In the genomic region with DNA sequence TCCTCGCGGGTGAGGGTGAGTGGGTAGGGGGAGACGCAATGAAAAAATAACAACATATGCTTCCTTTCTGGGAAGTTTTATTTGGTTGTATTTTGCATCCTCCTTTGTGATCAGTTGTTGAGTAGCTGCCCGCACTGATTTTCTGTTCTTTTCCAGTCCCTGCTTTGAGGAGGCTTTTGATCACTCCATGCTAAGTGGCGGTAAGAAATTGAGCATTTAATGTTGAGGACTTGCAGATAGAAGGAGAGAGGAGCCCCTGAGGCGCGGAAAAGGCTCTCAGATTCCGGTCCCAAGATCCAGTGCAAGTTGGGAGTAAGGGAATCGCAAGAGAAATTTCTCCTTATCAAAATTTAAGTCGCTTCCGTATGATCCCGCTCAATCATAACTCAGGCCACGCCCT, we compare ENCODE assay signal across 12 mouse cellular contexts. TPM values are rescaled to one million over a fixed set of nuclear protein-coding genes. Genes with fewer than 3 reads are reported as not detected.
DNase-seq lines count a peak whose midpoint lies in the region; ATAC-seq and TF ChIP-seq lines count a peak whose summit lies in the region.
"Had no signal": no experiment of that assay in that cellular context is flagged by ENCODE, and none has a peak within 500 bp of the region (broad histone marks: within the 10 kb centered on the region; RNA-seq: fewer than 3 reads in every experiment).

No protein-coding gene starts in this region.

- H3K9ac ChIP-seq in forebrain, postnatal 0 days, result no peak overlapping the region
- H3K9ac ChIP-seq in forebrain, embryonic 14.5 days (ENCODE audit: low read length), result no peak overlapping the region
- H3K9ac ChIP-seq in intestine, embryonic 14.5 days (ENCODE audit: low read length), result no peak overlapping the region
- H3K9ac ChIP-seq in intestine, embryonic 16.5 days (ENCODE audit: low read depth, low read length), result no peak overlapping the region
- no peak overlapping the region for H3K9ac ChIP-seq in embryonic facial prominence, embryonic 12.5 days
- peak overlapping the region; percentile 18; the same call in 1 of the 2 replicates for H3K9ac ChIP-seq in limb, embryonic 14.5 days (ENCODE audit: low read depth, low read length, severe bottlenecking)
- H3K9ac ChIP-seq: hindbrain, embryonic 12.5 days; lung, embryonic 15.5 days had no signal

- H3K4me3 ChIP-seq in forebrain, postnatal 0 days (ENCODE audit: low read depth, low read length), result no peak overlapping the region
- no peak overlapping the region for H3K4me3 ChIP-seq in forebrain, embryonic 14.5 days (ENCODE audit: low read depth, low read length)
- H3K4me3 ChIP-seq in intestine, embryonic 14.5 days (ENCODE audit: low read depth, low read length), result no peak overlapping the region
- no peak overlapping the region for H3K4me3 ChIP-seq in intestine, embryonic 16.5 days (ENCODE audit: low read length)
- 0 out of 2 replicates have a peak overlapping the region, but pooled peaks have one; percentile 3 for H3K4me3 ChIP-seq in embryonic facial prominence, embryonic 12.5 days
- H3K4me3 ChIP-seq in limb, embryonic 14.5 days (replicated peaks; ENCODE audit: low read length), result 0 out of 2 replicates have a peak overlapping the region, but pooled peaks have one; percentile 34
- H3K4me3 ChIP-seq: hindbrain, embryonic 12.5 days; layer of hippocampus, adult 2 months; lung, embryonic 15.5 days had no signal

- H3K9me3 ChIP-seq in forebrain, postnatal 0 days (ENCODE audit: low read length), result no peaks in the 10 kb centered on the region
- H3K9me3 ChIP-seq in forebrain, embryonic 14.5 days (replicated peaks; ENCODE audit: control insufficient read depth, low read length), result no peaks in the 10 kb centered on the region
- H3K9me3 ChIP-seq in intestine, embryonic 14.5 days (ENCODE audit: control insufficient read depth, low read length), result no peaks in the 10 kb centered on the region
- H3K9me3 ChIP-seq in intestine, embryonic 16.5 days (ENCODE audit: control insufficient read depth, low read length), result no peaks in the 10 kb centered on the region
- no peaks in the 10 kb centered on the region for H3K9me3 ChIP-seq in embryonic facial prominence, embryonic 12.5 days
- no peaks in the 10 kb centered on the region for H3K9me3 ChIP-seq in limb, embryonic 14.5 days (ENCODE audit: control insufficient read depth, low read length)
- H3K9me3 ChIP-seq: hindbrain, embryonic 12.5 days; lung, embryonic 15.5 days had no signal

- ATAC-seq in forebrain, postnatal 0 days, result no peak
- no peak for ATAC-seq in forebrain, embryonic 14.5 days
- no peak for ATAC-seq in intestine, embryonic 14.5 days (replicated peaks; ENCODE audit: low FRiP score, low TSS enrichment, low read depth)
- ATAC-seq in intestine, embryonic 16.5 days, result no peak
- no peak for ATAC-seq in embryonic facial prominence, embryonic 12.5 days (ENCODE audit: insufficient number of reproducible peaks, insufficient read depth, low FRiP score, low TSS enrichment)
- no peak for ATAC-seq in limb, embryonic 14.5 days (ENCODE audit: low FRiP score, low read depth)

- peaks cover 89% of the 10 kb centered on the region for H3K27me3 ChIP-seq in forebrain, postnatal 0 days (ENCODE audit: insufficient read depth, low read length)
- peaks cover 78% of the 10 kb centered on the region for H3K27me3 ChIP-seq in forebrain, embryonic 14.5 days (replicated peaks; ENCODE audit: control insufficient read depth, insufficient read depth, low read length)
- H3K27me3 ChIP-seq in intestine, embryonic 14.5 days (replicated peaks; ENCODE audit: control insufficient read depth, insufficient read depth, low read length), result peaks cover 99% of the 10 kb centered on the region
- peaks cover 78% of the 10 kb centered on the region for H3K27me3 ChIP-seq in intestine, embryonic 16.5 days (replicated peaks; ENCODE audit: control insufficient read depth, insufficient read depth, low read length)
- H3K27me3 ChIP-seq in embryonic facial prominence, embryonic 12.5 days, result peaks cover 71% of the 10 kb centered on the region
- peaks cover 78% of the 10 kb centered on the region for H3K27me3 ChIP-seq in limb, embryonic 14.5 days (ENCODE audit: control insufficient read depth, insufficient read depth, low read length)

- DNase-seq in forebrain, postnatal 0 days, result peak; percentile 73
- DNase-seq in forebrain, embryonic 14.5 days (ENCODE audit: low spot score), result no peak
- peak; percentile 74 for DNase-seq in intestine, embryonic 14.5 days (ENCODE audit: low spot score)
- DNase-seq in limb, embryonic 14.5 days (ENCODE audit: low spot score), result no peak
- no peak for DNase-seq in natural killer cell, adult 2 months (ENCODE audit: low spot score in 2 of 2)
- DNase-seq in testis, postnatal 10 days (ENCODE audit: low spot score), result no peak
- DNase-seq: kidney, adult 9 months had no signal

- H3K4me1 ChIP-seq in forebrain, postnatal 0 days (ENCODE audit: insufficient read depth), result no peaks in the 10 kb centered on the region
- no peaks in the 10 kb centered on the region; the same call in 1 of the 2 replicates for H3K4me1 ChIP-seq in forebrain, embryonic 14.5 days (ENCODE audit: control insufficient read depth, insufficient read depth, low read length)
- H3K4me1 ChIP-seq in intestine, embryonic 14.5 days (replicated peaks; ENCODE audit: control insufficient read depth, insufficient read depth, low read length), result 0 out of 2 replicates have a peak, but pooled peaks cover 4% of the 10 kb centered on the region
- H3K4me1 ChIP-seq in intestine, embryonic 16.5 days (ENCODE audit: control insufficient read depth, insufficient read depth, low read length), result peaks cover 6% of the 10 kb centered on the region; the same call in 1 of the 2 replicates
- peaks cover 24% of the 10 kb centered on the region for H3K4me1 ChIP-seq in embryonic facial prominence, embryonic 12.5 days
- peaks cover 28% of the 10 kb centered on the region for H3K4me1 ChIP-seq in limb, embryonic 14.5 days (ENCODE audit: control insufficient read depth, insufficient read depth, low read length)

- H3K36me3 ChIP-seq in forebrain, postnatal 0 days (ENCODE audit: insufficient read depth), result no peaks in the 10 kb centered on the region
- no peaks in the 10 kb centered on the region for H3K36me3 ChIP-seq in forebrain, embryonic 14.5 days (ENCODE audit: control insufficient read depth, insufficient read depth, low read length)
- no peaks in the 10 kb centered on the region for H3K36me3 ChIP-seq in intestine, embryonic 14.5 days (ENCODE audit: control insufficient read depth, insufficient read depth, low read length)
- no peaks in the 10 kb centered on the region for H3K36me3 ChIP-seq in intestine, embryonic 16.5 days (ENCODE audit: control insufficient read depth, insufficient read depth, low read length)
- no peaks in the 10 kb centered on the region for H3K36me3 ChIP-seq in embryonic facial prominence, embryonic 12.5 days
- no peaks in the 10 kb centered on the region for H3K36me3 ChIP-seq in limb, embryonic 14.5 days (ENCODE audit: control insufficient read depth, insufficient read depth, low read length)
- H3K36me3 ChIP-seq: hindbrain, embryonic 12.5 days; lung, embryonic 15.5 days had no signal

- WGBS in forebrain, postnatal 0 days, result 2% methylated on average over 13 of the region's 13 CpGs
- WGBS in forebrain, embryonic 14.5 days, result 1% methylated on average over 13 of the region's 13 CpGs
- WGBS in intestine, embryonic 14.5 days, result 1% methylated on average over 13 of the region's 13 CpGs
- WGBS in intestine, embryonic 16.5 days, result 2% methylated on average over 13 of the region's 13 CpGs
- whole genome bisulfite sequencing in embryonic facial prominence, embryonic 12.5 days, result 2% methylated on average over 13 of the region's 13 CpGs
- WGBS in limb, embryonic 14.5 days, result 1% methylated on average over 13 of the region's 13 CpGs

- TF ChIP-seq CTCF in forebrain, postnatal 0 days (IDR thresholded peaks at IDR 0.05; ENCODE audit: low read depth), result no peak

- no peak overlapping the region for H3K27ac ChIP-seq in forebrain, postnatal 0 days (ENCODE audit: low read depth, low read length)
- H3K27ac ChIP-seq in forebrain, embryonic 14.5 days (ENCODE audit: low read depth, low read length), result no peak overlapping the region
- no peak overlapping the region for H3K27ac ChIP-seq in intestine, embryonic 14.5 days (ENCODE audit: low read depth)
- no peak overlapping the region for H3K27ac ChIP-seq in intestine, embryonic 16.5 days (ENCODE audit: low read length)
- H3K27ac ChIP-seq in embryonic facial prominence, embryonic 12.5 days, result no peak overlapping the region
- no peak overlapping the region for H3K27ac ChIP-seq in limb, embryonic 14.5 days (replicated peaks; ENCODE audit: low read depth, low read length)
- H3K27ac ChIP-seq: hindbrain, embryonic 12.5 days; layer of hippocampus, adult 2 months; lung, embryonic 15.5 days had no signal

- H3K4me2 ChIP-seq in forebrain, postnatal 0 days (ENCODE audit: low read depth), result no peak overlapping the region
- no peak overlapping the region for H3K4me2 ChIP-seq in forebrain, embryonic 14.5 days (ENCODE audit: low read length)
- H3K4me2 ChIP-seq in intestine, embryonic 14.5 days (ENCODE audit: low read length), result no peak overlapping the region
- H3K4me2 ChIP-seq in intestine, embryonic 16.5 days (ENCODE audit: low read depth, low read length), result no peak overlapping the region
- H3K4me2 ChIP-seq in embryonic facial prominence, embryonic 12.5 days (replicated peaks), result no peak overlapping the region
- peak overlapping the region; percentile 69 for H3K4me2 ChIP-seq in limb, embryonic 14.5 days (replicated peaks; ENCODE audit: low read depth, low read length, severe bottlenecking)
- H3K4me2 ChIP-seq: hindbrain, embryonic 12.5 days; lung, embryonic 15.5 days had no signal

- TF ChIP-seq POLR2A in limb, embryonic 14.5 days (IDR thresholded peaks at IDR 0.05; ENCODE audit: borderline replicate concordance, extremely low read depth, insufficient read depth, insufficient read length), result no peak

RNA-seq across cellular contexts. Expression of gene Tbx18, which starts 7.1 kb away (rescaled TPM):
- total RNA-seq in forebrain, postnatal 0 days (2014; rRNA removed), result 4.5 and 7.8 TPM in 2 replicates
- 1.5 and 1.7 TPM in 2 replicates for polyA plus RNA-seq in forebrain, postnatal 0 days (2015; fragmentation: Nextera tagmentation; extraction: Ambion mirVana)
- polyA plus RNA-seq in forebrain, embryonic 14.5 days (2014; fragmentation: Nextera tagmentation; extraction: Ambion mirVana), result 2.6 and 2.7 TPM in 2 replicates
- polyA plus RNA-seq in intestine, embryonic 14.5 days (2014; fragmentation: Nextera tagmentation; extraction: Ambion mirVana), result 0.24 and 0.42 TPM in 2 replicates
- polyA plus RNA-seq in intestine, embryonic 16.5 days (2015; fragmentation: Nextera tagmentation; extraction: Ambion mirVana), result 0.22 and 0.26 TPM in 2 replicates
- 8.8 and 10.0 TPM in 2 replicates for polyA plus RNA-seq in embryonic facial prominence, embryonic 12.5 days (2016; fragmentation: Nextera tagmentation; extraction: Ambion mirVana)
- polyA plus RNA-seq in limb, embryonic 14.5 days (2012; rRNA removed), result 30.8 and 37.8 TPM in 2 replicates
- polyA plus RNA-seq in limb, embryonic 14.5 days (2014; fragmentation: Nextera tagmentation; extraction: Ambion mirVana), result 15.6 and 19.7 TPM in 2 replicates

Comparison
In these comparisons a context has a peak if more than half of its experiments do, and no peak if none do; other contexts are left out.
1. DNase-seq: peak in forebrain, postnatal 0 days (single experiment) and intestine, embryonic 14.5 days (single experiment); none in forebrain, embryonic 14.5 days (single experiment), limb, embryonic 14.5 days (single experiment), natural killer cell, adult 2 months (0 of 2) and testis, postnatal 10 days (single experiment).
2. H3K4me3 ChIP-seq: peak in embryonic facial prominence, embryonic 12.5 days (single experiment) and limb, embryonic 14.5 days (single experiment); none in forebrain, postnatal 0 days (single experiment), forebrain, embryonic 14.5 days (single experiment), intestine, embryonic 14.5 days (single experiment) and intestine, embryonic 16.5 days (single experiment).